Mouse (Mus musculus) Patski (cell line): ENCODE measurements around the gene Shld2. TPM values are rescaled to one million over a fixed set of nuclear protein-coding genes. Genes with fewer than 3 reads are reported as not detected.

Experiments used
- ATAC-seq: fragments of 100-300 bp; one replicate; pipeline ENCODE4 v1.8.0; 2021
- CTCF ChIA-PET: fragments of 350-600 bp; sonication (Branson Sonifier 250); formaldehyde crosslinking; loops from one replicate; lab custom pipeline; 2022; ENCODE audit warnings: inconsistent platforms; lab: Charles Lee
- POLR2A ChIA-PET: fragments of 350-600 bp; sonication (Branson Sonifier 250); formaldehyde crosslinking; loops from one replicate; lab custom pipeline; 2022; ENCODE audit warnings: antibody characterized with exemption, inconsistent platforms; lab: Charles Lee
- DNase-seq: peaks from one replicate; pipeline ENCODE4 v3.0.0-alpha.2; 2011; ENCODE audit warnings: low read depth, low spot score
- H3K27me3 ChIP-seq: fragments of 371-371 bp; one replicate; pipeline ENCODE4 v1.5.1; 2021
- CTCF ChIP-seq: fragments of 100-300 bp; IDR thresholded peaks from one replicate; pipeline ENCODE4 v1.5.1; 2021
- in situ Hi-C: fragments of 300-500 bp; cut with MboI; formaldehyde crosslinking; loops from 3 replicates; pipeline ENCODE4 v1.11.1; 2018; ENCODE audit warnings: low pct_unique_long_range_greater_than_20kb, mixed read lengths
- polyA plus RNA-seq: library from polyadenylated mRNA; unstranded; gene quantifications from one replicate; pipeline ENCODE4 v1.2.3, GENCODE M21; 2021

Shld2 gene
- polyA plus RNA-seq, 1 experiment from 2014 or later, result 7.0 TPM

- H3K27me3 ChIP-seq, result no peaks in the 10 kb centered on the region
- no peak for TF ChIP-seq CTCF
- in situ Hi-C loops, result no loop called here
- ChIA-PET CTCF (interaction anchor here (1.1 kb wide), 1 partner anchor 19 kb away, joined by 3 read pairs; no protein-coding TSS in a partner anchor), POLR2A (interaction anchor here (1.3 kb wide), 1 partner anchor 9 kb away, joined by 3 read pairs; no protein-coding TSS in a partner anchor)
- DNase-seq (no peak), ATAC-seq (peak; percentile 33)
Observed at GRCm38 (mm10) chr14:34311021-34311631, 833 bp upstream of the Shld2 start.

- TF ChIP-seq CTCF, result no peak
- CTCF ChIA-PET, result interaction anchor here (1.5 kb wide), 1 partner anchor 13 kb away, joined by 4 read pairs; no protein-coding TSS in a partner anchor
Observed at GRCm38 (mm10) chr14:34309907-34310233, 423 bp downstream of the Shld2 start.

GRCm38 (mm10) chr14:34309266-34309665 is 1.0 kb downstream of the Shld2 start:
- in situ Hi-C loops, result no loop called here
- TF ChIP-seq CTCF, result no peak
- ChIA-PET POLR2A (no interaction called here), CTCF (interaction anchor here (1.5 kb wide), 1 partner anchor 12 kb away, joined by 4 read pairs; no protein-coding TSS in a partner anchor)
- ATAC-seq (no peak), DNase-seq (no peak)
- no peaks in the 10 kb centered on the region for H3K27me3 ChIP-seq

More at GRCm38 (mm10) chr14:34309907-34310233, 423 bp downstream of the Shld2 start:
- POLR2A ChIA-PET, result no interaction called here
- H3K27me3 ChIP-seq, result no peaks in the 10 kb centered on the region
- DNase-seq (no peak), ATAC-seq (no peak)
- in situ Hi-C loops, result no loop called here

- ChIA-PET CTCF (no interaction called here), POLR2A (no interaction called here)
- in situ Hi-C loops, result no loop called here
- no peaks in the 10 kb centered on the region for H3K27me3 ChIP-seq
- no peak for ATAC-seq
- no peak for DNase-seq
- TF ChIP-seq CTCF, result no peak
Observed at GRCm38 (mm10) chr14:34303265-34303680, 7.0 kb downstream of the Shld2 start.

GRCm38 (mm10) chr14:34302681-34303242 is 7.5 kb downstream of the Shld2 start:
- DNase-seq (no peak), ATAC-seq (no peak)
- no peak for TF ChIP-seq CTCF
- no peaks in the 10 kb centered on the region for H3K27me3 ChIP-seq
- CTCF ChIA-PET, result no interaction called here
- POLR2A ChIA-PET, result interaction anchor here (0.6 kb wide), 1 partner anchor 12 kb away, joined by 3 read pairs; no protein-coding TSS in a partner anchor
- in situ Hi-C loops, result no loop called here

GRCm38 (mm10) chr14:34298871-34299700 is 11.2 kb downstream of the Shld2 start:
- POLR2A ChIA-PET, result no interaction called here
- in situ Hi-C loops, result no loop called here

GRCm38 (mm10) chr14:34297634-34298033 is 12.7 kb downstream of the Shld2 start:
- ChIA-PET POLR2A (no interaction called here), CTCF (interaction anchor here (0.9 to 1.7 kb wide), 7 partner anchors 9 to 65 kb away, joined by 3 to 7 read pairs (median 4); no protein-coding TSS in a partner anchor)
- no peak for TF ChIP-seq CTCF
- in situ Hi-C loops, result no loop called here
- DNase-seq, result no peak
- no peaks in the 10 kb centered on the region for H3K27me3 ChIP-seq
- ATAC-seq, result no peak

More at GRCm38 (mm10) chr14:34298871-34299700, 11.2 kb downstream of the Shld2 start:
- DNase-seq (no peak), ATAC-seq (no peak)
- no peak for TF ChIP-seq CTCF
- CTCF ChIA-PET, result interaction anchor here (1.0 kb wide), 1 partner anchor 18 kb away, joined by 4 read pairs; no protein-coding TSS in a partner anchor
- H3K27me3 ChIP-seq, result no peaks in the 10 kb centered on the region

- H3K27me3 ChIP-seq, result no peaks in the 10 kb centered on the region
- CTCF ChIA-PET, result interaction anchor here (0.9 to 1.7 kb wide), 7 partner anchors 9 to 66 kb away, joined by 3 to 7 read pairs (median 4); no protein-coding TSS in a partner anchor
- in situ Hi-C loops, result no loop called here
- POLR2A ChIA-PET, result no interaction called here
- DNase-seq (no peak), ATAC-seq (peak; percentile 97)
- no peak for TF ChIP-seq CTCF
Observed at GRCm38 (mm10) chr14:34297038-34297437, 13.3 kb downstream of the Shld2 start.

GRCm38 (mm10) chr14:34296350-34296749 is 13.9 kb downstream of the Shld2 start:
- POLR2A ChIA-PET, result interaction anchor here (0.6 kb wide), 1 partner anchor 252 kb away, joined by 3 read pairs; no protein-coding TSS in a partner anchor
- peak; percentile 40 for ATAC-seq
- in situ Hi-C loops, result no loop called here
- CTCF ChIA-PET, result interaction anchor here (0.9 to 1.7 kb wide), 6 partner anchors 10 to 58 kb away, joined by 3 to 7 read pairs (median 4); no protein-coding TSS in a partner anchor
- TF ChIP-seq CTCF, result no peak
- no peaks in the 10 kb centered on the region for H3K27me3 ChIP-seq
- DNase-seq, result no peak

GRCm38 (mm10) chr14:34293641-34294040 is 16.7 kb downstream of the Shld2 start:
- in situ Hi-C loops, result no loop called here
- POLR2A ChIA-PET, result no interaction called here
- peak; percentile 55 for ATAC-seq
- no peak for DNase-seq
- CTCF ChIA-PET, result interaction anchor here (4.4 kb wide), 1 partner anchor 10 kb away, joined by 16 read pairs; no protein-coding TSS in a partner anchor
- no peak for TF ChIP-seq CTCF
- H3K27me3 ChIP-seq, result no peaks in the 10 kb centered on the region
